Mouse (Mus musculus) heart, embryonic 16.5 days (tissue): ENCODE measurements at regions not wholly inside any gene's neighbourhood (a gene's known extent, or its start where the extent isn't known, plus 50 kb on each side); places are given as distances from the start of the nearest gene placed in this dataset.
A peak's percentile ranks its signal among the peaks of the same experiment; 100 is the strongest.

Experiments used
- ATAC-seq: fragments of 200-750 bp; cut with Nextera tagmentation; replicated peaks from 2 replicates; pipeline ENCODE4 v1.8.0; 2017; ENCODE audit warnings: moderate number of reproducible peaks; ENCODE audit not compliant: insufficient read depth, low FRiP score; ENCODE audit errors: extremely low read depth
- H3K27ac ChIP-seq: fragments of 300-500 bp; sonication (generic); 2 replicates; pipeline ENCODE4 v1.5.1; 2014; ENCODE audit warnings: mild to moderate bottlenecking, low read length, control low read depth, moderate library complexity
- H3K27me3 ChIP-seq: fragments of 300-500 bp; sonication (generic); 2 replicates; pipeline ENCODE4 v1.6.1; 2014; ENCODE audit warnings: low read length, mixed read lengths; ENCODE audit not compliant: control insufficient read depth, insufficient read depth
- H3K36me3 ChIP-seq: fragments of 300-500 bp; sonication (generic); 2 replicates; pipeline ENCODE4 v1.6.1; 2014; ENCODE audit not compliant: control insufficient read depth, insufficient read depth
- H3K4me1 ChIP-seq: fragments of 300-500 bp; sonication (generic); 2 replicates; pipeline ENCODE4 v1.6.1; 2014; ENCODE audit warnings: low read length, mixed read lengths; ENCODE audit not compliant: control insufficient read depth, insufficient read depth
- H3K4me2 ChIP-seq: fragments of 300-500 bp; sonication (generic); 2 replicates; pipeline ENCODE4 v1.6.1; 2014; ENCODE audit warnings: low read depth, mild to moderate bottlenecking, control low read depth, low read length
- H3K4me3 ChIP-seq: fragments of 300-500 bp; sonication (generic); 2 replicates; pipeline ENCODE4 v1.5.1; 2014; ENCODE audit warnings: mild to moderate bottlenecking, control low read depth, low read length
- H3K9ac ChIP-seq: fragments of 300-500 bp; sonication (generic); 2 replicates; pipeline ENCODE4 v1.6.1; 2014; ENCODE audit warnings: low read length, control low read depth
- H3K9me3 ChIP-seq: fragments of 300-500 bp; sonication (generic); replicated peaks from 2 replicates; pipeline ENCODE4 v1.6.1; 2016; ENCODE audit warnings: low read length; ENCODE audit not compliant: control insufficient read depth
- WGBS: fragments of 180-500 bp; shearing (Covaris S2); extraction: QIAGEN DNeasy Blood & Tissue Kit; methylation state at CpG from one replicate; pipeline ENCODE4 v1.1.7; 2014; 5-methylcytosine and 5-hydroxymethylcytosine counted together

DNA sequence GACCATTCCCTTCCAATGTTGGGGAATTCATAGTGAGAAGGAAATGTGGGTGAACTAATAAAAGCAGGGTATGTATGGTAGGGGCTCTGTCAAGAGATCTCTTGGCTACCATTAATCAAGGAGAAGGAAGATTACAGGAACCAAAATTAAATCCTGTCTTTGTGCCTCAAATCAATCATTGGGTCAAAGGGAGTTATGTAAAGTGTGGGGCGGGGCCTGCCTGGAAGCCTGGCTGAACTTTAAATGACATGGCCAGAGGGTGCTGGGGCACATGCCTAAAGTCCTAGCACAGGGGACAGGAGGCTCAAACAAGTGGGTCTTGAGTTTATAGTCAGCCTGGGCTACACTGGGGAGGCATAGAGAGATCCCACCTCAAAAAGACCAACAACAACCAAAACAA, 259.0 kb upstream of the Zfp64 start:
- Histone ChIP-seq H3K4me2 (no peak overlapping the region), H3K36me3 (no peaks in the 10 kb centered on the region), H3K9ac (no peak overlapping the region), H3K4me3 (no peak overlapping the region), H3K9me3 (peaks cover 8% of the 10 kb centered on the region), H3K27me3 (no peaks in the 10 kb centered on the region), H3K27ac (no peak overlapping the region), H3K4me1 (peaks cover 10% of the 10 kb centered on the region; the same call in 1 of the 2 replicates)
- WGBS: 82% methylated on average over 1 of the region's 1 CpGs
- ATAC-seq: no peak

DNA sequence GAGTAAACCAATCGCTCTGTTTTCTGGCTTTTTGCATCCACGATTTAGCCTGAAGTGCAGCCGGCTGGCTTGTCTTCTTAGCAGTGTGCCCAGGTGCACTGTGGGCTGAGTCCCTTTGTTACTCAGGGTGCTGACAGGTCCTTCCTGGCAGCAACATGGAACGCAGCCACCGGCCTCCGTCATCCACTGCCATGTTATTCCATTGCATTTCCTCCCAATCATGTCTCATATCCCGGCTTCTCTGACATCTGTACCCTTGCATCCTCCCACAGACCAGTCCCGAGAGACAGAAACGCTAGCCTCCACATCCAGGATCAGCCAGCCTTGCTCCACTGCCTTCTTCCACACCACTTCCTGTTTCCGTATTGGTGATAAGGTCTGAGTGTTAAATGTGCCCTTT, 257.9 kb upstream of the Zfp64 start:
- peak overlapping the region; percentile 2; the same call in 1 of the 2 replicates for H3K4me2 ChIP-seq
- peaks cover 8% of the 10 kb centered on the region for H3K9me3 ChIP-seq
- H3K27me3 ChIP-seq: no peaks in the 10 kb centered on the region
- H3K9ac ChIP-seq: no peak overlapping the region
- H3K4me3 ChIP-seq: no peak overlapping the region
- no peak overlapping the region for H3K27ac ChIP-seq
- 18% methylated on average over 10 of the region's 10 CpGs for WGBS
- peaks cover 10% of the 10 kb centered on the region; the same call in 1 of the 2 replicates for H3K4me1 ChIP-seq
- H3K36me3 ChIP-seq: no peaks in the 10 kb centered on the region
- ATAC-seq: peak; percentile 65

DNA sequence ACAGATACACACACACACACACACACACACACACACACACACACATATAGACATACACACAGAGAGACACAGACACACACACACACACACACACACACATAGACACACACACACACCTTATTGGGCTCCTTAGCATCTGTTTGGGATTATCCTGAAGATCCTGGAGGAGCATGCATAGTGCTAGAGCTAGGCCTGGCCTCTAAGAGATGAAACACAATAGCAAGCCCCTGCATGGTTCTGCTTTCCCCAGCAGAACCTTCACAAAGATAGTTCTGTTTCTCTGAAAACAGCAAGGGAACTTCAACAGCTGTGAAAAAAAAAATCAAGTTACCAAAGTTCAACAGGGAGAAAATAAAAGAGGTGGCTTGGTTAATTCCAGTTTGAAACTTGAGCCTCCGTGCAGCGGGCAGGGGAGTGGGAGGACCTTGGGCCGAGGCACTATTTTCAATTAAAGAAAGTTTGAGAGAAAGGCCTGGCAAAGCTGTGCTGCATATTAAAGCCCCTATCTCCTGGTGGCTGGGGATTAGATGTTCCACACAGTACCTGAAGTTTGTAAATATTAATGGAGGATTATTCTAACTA, 257.4 kb upstream of the Zfp64 start:
- Histone ChIP-seq H3K36me3 (no peaks in the 10 kb centered on the region), H3K4me1 (peaks cover 10% of the 10 kb centered on the region; the same call in 1 of the 2 replicates), H3K9me3 (peaks cover 8% of the 10 kb centered on the region), H3K27me3 (no peaks in the 10 kb centered on the region), H3K27ac (peak overlapping the region; percentile 11; the same call in 1 of the 2 replicates), H3K4me2 (peak overlapping the region; percentile 2; the same call in 1 of the 2 replicates), H3K9ac (no peak overlapping the region), H3K4me3 (no peak overlapping the region)
- 47% methylated on average over 3 of the region's 3 CpGs for WGBS
- ATAC-seq: no peak

DNA sequence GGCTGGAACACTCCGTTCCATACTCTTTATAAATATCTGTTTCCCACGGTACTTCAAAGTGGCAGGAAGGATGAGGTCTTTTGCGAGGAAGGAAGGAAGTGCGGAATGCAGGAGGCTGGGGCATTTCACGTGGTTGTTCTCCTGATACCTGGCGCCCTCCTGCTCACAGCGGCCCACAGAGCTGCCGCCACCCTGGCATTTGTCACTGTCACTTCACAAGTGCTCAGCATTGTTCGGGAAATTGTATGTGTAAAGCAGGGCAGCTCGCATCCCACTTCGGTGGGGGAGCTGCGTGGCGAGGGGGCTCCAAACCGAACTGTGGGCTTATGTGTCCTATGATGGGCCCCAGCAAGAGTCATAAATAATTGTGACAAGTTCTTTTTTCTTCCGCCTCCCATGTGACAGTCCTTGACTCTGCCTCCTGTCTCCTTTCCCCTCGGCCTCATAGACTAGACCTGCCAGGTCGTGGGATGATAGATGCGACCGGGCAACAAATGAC, 248.9 kb upstream of the Zfp64 start:
- ATAC-seq: peak; percentile 49; the same call in 1 of the 2 replicates
- peak overlapping the region; percentile 32 for H3K4me3 ChIP-seq
- WGBS: 14% methylated on average over 19 of the region's 19 CpGs
- H3K9ac ChIP-seq: 0 out of 2 replicates have a peak overlapping the region, but pooled peaks have one; percentile 29
- peaks cover 13% of the 10 kb centered on the region for H3K4me1 ChIP-seq
- H3K9me3 ChIP-seq: no peaks in the 10 kb centered on the region
- H3K27ac ChIP-seq: no peak overlapping the region; the same call in 1 of the 2 replicates
- H3K36me3 ChIP-seq: no peaks in the 10 kb centered on the region
- no peaks in the 10 kb centered on the region for H3K27me3 ChIP-seq
- peak overlapping the region; percentile 60 for H3K4me2 ChIP-seq

DNA sequence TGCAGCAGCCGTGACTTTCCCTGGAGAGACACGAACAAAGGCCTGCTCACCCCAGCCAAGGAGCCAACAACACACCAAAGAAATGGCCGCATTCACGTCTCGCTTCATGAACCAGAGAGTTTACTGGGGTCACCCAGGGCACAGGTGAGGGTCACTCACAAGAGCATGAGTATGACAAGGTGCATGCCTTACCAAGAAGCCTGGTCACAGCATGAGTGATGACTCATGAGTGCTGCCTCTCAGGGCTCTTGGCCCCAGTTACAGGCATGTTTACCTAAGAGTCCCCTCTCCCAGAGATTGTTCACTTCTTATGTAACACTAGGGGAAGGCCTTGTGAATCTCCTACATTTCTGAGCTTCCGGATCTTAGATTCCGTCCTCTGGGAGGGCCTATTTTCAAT, 236.6 kb upstream of the Zfp64 start:
- H3K4me3 ChIP-seq: no peak overlapping the region
- H3K9me3 ChIP-seq: no peaks in the 10 kb centered on the region
- H3K4me2 ChIP-seq: no peak overlapping the region
- H3K9ac ChIP-seq: no peak overlapping the region
- H3K27me3 ChIP-seq: no peaks in the 10 kb centered on the region
- H3K27ac ChIP-seq: no peak overlapping the region
- no peak for ATAC-seq
- no peaks in the 10 kb centered on the region for H3K4me1 ChIP-seq
- no peaks in the 10 kb centered on the region for H3K36me3 ChIP-seq
- WGBS: 83% methylated on average over 7 of the region's 7 CpGs

DNA sequence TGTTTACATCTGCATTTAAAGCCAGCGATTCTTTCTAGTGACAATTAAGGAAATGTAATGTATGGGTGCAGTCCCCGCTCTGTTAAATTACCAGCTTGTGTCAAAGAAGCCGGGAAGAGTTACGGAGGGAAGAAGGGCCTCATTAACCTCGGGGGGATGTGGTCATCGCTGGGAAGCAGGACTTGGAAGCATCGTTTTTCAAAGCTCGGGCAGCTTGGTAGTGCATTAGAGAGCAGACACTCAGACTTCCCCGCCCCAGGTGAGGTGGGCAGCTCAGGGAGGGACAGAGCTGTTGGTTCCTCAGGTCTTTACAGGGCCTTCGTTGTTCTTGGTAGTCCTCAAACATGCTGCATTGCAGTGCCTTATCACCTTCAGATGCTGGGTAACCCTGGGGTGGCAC, 236.1 kb upstream of the Zfp64 start:
- H3K4me2 ChIP-seq: no peak overlapping the region
- no peak for ATAC-seq
- no peaks in the 10 kb centered on the region for H3K9me3 ChIP-seq
- H3K4me3 ChIP-seq: no peak overlapping the region
- 67% methylated on average over 10 of the region's 10 CpGs for WGBS
- no peaks in the 10 kb centered on the region for H3K4me1 ChIP-seq
- H3K27ac ChIP-seq: no peak overlapping the region
- no peaks in the 10 kb centered on the region for H3K27me3 ChIP-seq
- no peaks in the 10 kb centered on the region for H3K36me3 ChIP-seq
- no peak overlapping the region for H3K9ac ChIP-seq

DNA sequence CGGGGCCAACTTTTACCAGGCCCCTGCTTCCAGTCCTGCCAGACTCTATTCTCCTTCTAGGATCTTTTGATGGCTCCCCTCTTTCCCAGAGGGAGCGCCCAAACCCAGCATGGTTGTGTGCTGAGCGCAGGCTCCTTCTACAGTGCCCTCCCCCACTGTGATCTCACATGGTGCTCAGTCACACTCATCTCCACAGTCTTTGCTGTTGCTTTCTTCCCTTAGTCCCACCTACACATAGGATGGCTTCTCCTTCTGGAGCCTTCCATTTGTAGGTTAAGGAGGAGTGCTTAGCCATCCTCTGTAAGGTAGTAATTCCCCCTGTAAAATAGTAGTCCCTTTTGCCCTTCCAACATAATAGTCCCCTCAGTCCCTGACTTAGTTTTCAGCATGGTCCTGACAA, 222.2 kb upstream of the Zfp64 start:
- no peaks in the 10 kb centered on the region for H3K36me3 ChIP-seq
- H3K27me3 ChIP-seq: no peaks in the 10 kb centered on the region
- 80% methylated on average over 3 of the region's 3 CpGs for WGBS
- no peak overlapping the region for H3K4me2 ChIP-seq
- H3K9ac ChIP-seq: no peak overlapping the region
- no peaks in the 10 kb centered on the region; the same call in 1 of the 2 replicates for H3K9me3 ChIP-seq
- ATAC-seq: no peak
- no peak overlapping the region for H3K4me3 ChIP-seq
- H3K27ac ChIP-seq: no peak overlapping the region
- H3K4me1 ChIP-seq: no peaks in the 10 kb centered on the region

DNA sequence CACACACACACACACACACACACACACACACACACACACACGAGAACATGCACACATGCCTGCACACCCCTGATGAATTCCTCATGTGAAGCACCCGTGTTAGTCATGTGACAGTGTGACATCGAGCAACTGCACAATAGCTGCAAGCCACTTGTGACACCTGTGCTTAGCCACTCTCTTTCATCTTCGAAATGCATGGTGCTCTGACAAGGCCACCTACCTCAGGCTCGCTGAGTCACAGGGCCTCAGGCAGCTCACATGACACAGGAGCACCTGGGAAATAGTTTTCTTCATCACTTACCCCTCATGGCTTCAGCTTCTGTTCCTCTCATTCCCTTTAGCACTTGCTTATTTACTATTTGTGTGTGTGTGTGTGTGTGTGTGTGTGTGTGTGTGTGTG, 213.4 kb upstream of the Zfp64 start:
- ATAC-seq: no peak
- no peaks in the 10 kb centered on the region for H3K36me3 ChIP-seq
- no peak overlapping the region for H3K4me3 ChIP-seq
- no peak overlapping the region for H3K9ac ChIP-seq
- H3K27ac ChIP-seq: no peak overlapping the region
- H3K27me3 ChIP-seq: no peaks in the 10 kb centered on the region
- WGBS: 64% methylated on average over 5 of the region's 5 CpGs
- H3K9me3 ChIP-seq: no peaks in the 10 kb centered on the region; the same call in 1 of the 2 replicates
- H3K4me2 ChIP-seq: no peak overlapping the region
- no peaks in the 10 kb centered on the region for H3K4me1 ChIP-seq

DNA sequence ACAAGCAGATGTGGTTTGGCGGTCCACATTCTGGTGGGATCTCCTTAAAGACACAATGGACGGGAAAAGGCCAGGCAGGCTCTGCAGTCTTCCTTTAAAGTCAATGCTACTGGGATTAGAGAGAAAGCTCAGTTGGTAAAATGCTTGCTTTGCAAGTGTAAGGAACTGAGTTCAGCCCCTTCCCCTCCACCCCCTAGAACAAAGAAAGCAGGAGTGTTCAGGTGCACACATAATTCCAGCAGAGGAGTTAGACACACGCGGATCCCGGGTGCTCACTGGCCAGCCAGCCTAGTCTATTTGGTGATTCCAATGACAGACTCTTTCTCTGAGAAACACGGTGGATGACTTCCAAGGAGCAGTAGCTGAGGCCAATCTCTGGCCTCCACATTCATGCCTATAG, 213.0 kb upstream of the Zfp64 start:
- Histone ChIP-seq H3K9me3 (no peaks in the 10 kb centered on the region; the same call in 1 of the 2 replicates), H3K27me3 (no peaks in the 10 kb centered on the region), H3K36me3 (no peaks in the 10 kb centered on the region), H3K27ac (no peak overlapping the region), H3K4me3 (no peak overlapping the region), H3K4me2 (no peak overlapping the region), H3K9ac (no peak overlapping the region), H3K4me1 (no peaks in the 10 kb centered on the region)
- no peak for ATAC-seq
- WGBS: 84% methylated on average over 6 of the region's 6 CpGs
